Mouse (Mus musculus) kidney, adult 2 months (tissue): ENCODE results near the gene Olfr527.

ENCODE experiments used
- CTCF ChIP-seq: fragments of 200-500 bp; conservative IDR thresholded peaks from 2 replicates; pipeline ENCODE4 v1.5.1; 2011; ENCODE audit warnings: low read depth, mild to moderate bottlenecking, control low read depth, low read length, moderate library complexity, mixed read lengths; ENCODE audit not compliant: insufficient read depth, insufficient read length
- POLR2A ChIP-seq: fragments of 200-500 bp; IDR thresholded peaks from one replicate; pipeline ENCODE4 v1.6.1; 2011; ENCODE audit warnings: low read depth, low read length, control low read depth

- TF ChIP-seq POLR2A = no peak
- TF ChIP-seq CTCF = no peak
Measured at GRCm38 (mm10) chr7:140320558-140320957, 13.3 kb upstream of the Olfr527 start, which contains the start of gene Olfr525.
